Mouse (Mus musculus) lung, postnatal 10 days (tissue): Measurements from ENCODE around the gene Gm20390.

Experiments used
- DNase-seq: peaks from one replicate; pipeline ENCODE4 v3.0.0; 2021

Gene Gm20390

DNA sequence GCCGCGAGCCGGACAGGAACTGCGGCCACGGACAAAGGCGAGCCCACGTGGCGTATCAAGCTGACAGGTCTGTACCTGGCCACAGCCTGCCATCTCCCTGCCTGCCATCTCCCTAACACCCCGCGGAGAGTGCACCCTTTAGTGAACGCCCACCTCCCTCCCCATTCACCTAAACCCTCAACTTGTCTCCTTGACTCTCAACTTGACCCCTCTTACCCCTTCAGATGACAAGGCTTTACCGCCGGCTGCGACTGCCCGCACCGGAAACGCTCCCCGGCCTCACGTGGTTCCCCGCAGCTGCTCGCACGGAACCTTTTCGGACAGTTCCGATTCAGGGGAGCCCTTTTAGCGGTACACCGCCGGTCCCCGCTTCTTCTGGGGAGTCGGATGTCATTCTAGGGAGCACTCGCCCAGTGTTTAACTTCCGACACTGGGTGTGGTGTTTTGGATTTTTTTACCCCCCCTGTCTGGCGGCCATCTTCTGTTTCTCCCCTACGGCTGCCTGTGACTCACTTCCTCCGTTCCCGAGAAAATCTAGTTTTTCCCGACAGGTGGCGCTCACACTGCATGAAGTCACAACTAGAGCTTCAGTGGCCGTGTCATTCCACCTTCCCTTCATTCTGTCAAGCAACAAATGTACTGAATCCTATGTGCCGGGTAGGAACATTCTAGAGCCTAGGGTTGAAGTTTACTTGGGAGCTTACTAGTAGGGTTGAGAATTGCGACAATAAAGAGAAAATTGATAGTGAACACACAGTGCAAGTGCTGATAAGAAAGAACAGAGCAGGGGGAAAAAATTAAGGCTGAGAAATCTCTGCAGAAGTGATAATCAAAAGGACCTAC is at the start of gene Gm20390, which contains the start of gene Nme1:
Gm20390 (minus strand) TSS at position 289 of the 843 bp plus-strand sequence.
Nme1 (minus strand) TSS at position 517 of the 843 bp plus-strand sequence.
- DNase-seq = peak; percentile 99

DNA sequence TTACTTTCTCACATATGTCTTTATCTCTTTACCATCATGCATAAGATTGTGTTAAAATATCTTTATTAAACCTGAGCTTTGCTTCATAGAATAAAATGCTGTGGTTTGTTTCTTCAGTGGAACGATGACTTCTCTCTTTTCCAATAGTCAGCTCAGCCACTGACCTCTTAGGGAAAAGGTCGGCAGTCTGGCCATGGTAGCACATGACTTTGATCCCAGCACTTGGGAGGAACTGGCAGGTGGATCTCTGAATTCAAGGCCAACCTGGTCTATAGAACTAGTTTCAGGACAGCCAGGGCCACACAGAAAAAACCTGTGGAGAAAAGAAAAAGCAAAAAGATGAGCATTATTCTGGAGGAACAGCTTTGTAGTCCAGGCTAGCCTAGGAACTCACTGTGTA is 35.3 kb upstream of the Gm20390 start:
- no peak for DNase-seq

DNA sequence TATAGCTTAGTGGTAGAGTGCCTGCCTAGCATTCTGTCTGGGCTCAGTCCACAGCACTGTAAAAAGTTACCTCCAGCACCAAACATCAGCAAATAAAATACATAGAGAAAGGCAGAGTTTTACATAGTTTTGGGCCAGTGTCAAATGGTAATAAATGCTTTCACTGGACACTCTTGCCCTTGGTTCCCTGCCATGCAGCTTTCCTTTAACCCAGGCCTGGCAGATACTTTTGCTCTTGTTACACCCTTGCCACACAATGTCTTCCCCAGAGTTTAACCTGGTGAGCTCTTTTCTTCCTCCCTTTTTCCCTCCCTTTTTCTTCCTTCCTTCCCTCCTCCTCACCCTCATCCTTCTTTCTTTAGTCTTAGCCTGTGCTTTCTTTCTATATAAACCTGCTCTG is 31.2 kb upstream of the Gm20390 start:
- no peak for DNase-seq

DNA sequence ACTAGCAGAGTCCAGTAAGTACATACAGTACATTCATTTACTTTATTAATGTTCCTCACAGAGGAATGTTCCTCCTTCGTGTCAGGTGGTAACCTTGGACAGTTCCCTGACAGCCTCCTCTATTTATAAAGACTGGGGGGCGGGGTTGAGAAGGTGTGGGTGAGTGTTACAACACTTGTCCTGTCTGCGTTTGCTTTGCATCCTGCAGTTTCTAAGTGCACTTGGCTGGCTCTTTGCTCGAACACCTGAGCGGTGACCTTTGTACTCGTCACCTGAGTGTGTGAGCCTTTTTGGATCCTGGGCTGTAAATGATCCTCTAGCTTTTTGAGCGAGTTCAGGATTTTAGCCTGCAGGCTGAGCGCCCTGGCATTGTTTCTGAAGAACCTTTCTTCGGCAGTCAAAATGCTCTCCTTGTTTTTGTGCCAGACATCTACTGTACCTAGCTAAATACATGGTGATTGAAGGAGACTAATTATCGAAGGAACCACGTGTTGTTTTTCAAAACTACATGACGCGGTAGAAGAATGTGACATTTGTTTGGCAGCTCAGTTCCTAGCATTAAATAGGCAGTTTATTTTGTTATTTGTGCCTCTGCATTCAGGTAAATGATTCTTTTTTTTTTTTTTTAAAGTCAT is 29.2 kb upstream of the Gm20390 start:
- peak; percentile 77 for DNase-seq

DNA sequence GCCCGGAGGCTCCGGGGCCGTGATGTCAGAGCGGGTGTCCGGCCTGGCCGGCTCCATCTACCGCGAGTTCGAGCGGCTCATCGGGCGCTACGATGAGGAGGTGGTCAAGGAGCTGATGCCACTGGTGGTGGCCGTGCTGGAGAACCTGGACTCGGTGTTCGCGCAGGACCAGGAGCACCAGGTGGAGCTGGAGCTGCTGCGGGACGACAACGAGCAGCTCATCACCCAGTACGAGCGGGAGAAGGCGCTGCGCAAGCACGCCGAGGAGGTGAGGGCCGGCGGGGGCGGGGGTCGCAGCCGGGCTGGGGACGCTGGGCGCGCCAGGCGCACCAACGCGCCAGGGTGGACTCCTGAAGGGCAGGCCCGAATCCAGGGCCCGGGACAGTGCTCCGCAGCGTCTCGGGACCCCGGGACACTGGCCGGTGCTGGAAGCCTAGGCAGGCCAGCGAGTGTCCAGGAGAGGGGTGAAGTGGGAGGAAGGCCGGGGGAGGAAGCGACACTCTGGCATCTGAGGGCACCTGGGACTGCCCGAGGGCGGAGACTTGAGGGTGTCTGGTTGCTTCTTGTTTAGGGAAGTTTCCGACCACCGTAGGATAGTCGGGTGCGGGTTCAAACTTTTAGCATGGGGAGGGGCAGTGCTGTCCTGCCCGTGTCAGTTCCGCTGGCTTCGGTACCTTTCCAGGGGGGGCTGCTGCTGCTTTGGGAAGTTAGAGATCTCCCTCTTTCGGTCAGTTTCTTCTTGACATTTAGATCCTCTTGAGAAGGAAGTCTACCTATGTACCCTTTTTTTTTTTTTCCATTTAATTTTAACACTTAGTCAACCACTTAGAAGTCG is 28.4 kb upstream of the Gm20390 start:
- DNase-seq = peak; percentile 64

DNA sequence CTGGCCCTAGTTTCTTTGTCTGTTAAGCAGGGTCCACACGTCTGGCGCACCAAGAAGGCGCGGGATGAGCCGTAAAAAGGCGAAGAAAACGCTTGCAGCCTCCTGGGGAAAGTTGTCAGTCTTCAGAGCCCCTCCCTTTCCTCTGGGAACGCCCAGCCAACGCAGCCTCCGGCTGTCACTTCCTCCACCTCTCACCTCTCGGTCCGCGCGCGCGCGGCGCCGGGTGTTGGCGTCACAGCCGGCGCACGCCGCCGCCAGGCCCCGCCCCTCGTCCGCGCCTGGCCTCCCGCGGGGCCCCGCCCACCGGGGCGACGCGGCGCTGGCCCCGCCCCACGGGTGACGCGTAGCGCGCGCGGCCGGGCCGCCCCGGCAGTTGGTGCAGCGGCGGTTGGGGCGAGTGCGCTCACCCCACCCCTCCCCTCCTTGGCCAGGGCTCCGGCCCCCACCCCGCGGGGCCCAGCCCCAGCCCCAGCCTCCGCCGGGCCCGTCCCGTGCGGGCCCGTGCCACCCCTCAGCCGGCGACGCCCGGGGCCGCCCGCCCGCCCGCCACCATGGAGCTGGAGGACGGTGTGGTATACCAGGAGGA is 27.7 kb upstream of the Gm20390 start, which contains the start of gene Spag9:
Spag9 (plus strand) TSS at position 372 of the 586 bp plus-strand sequence.
- DNase-seq = peak; percentile 97

DNA sequence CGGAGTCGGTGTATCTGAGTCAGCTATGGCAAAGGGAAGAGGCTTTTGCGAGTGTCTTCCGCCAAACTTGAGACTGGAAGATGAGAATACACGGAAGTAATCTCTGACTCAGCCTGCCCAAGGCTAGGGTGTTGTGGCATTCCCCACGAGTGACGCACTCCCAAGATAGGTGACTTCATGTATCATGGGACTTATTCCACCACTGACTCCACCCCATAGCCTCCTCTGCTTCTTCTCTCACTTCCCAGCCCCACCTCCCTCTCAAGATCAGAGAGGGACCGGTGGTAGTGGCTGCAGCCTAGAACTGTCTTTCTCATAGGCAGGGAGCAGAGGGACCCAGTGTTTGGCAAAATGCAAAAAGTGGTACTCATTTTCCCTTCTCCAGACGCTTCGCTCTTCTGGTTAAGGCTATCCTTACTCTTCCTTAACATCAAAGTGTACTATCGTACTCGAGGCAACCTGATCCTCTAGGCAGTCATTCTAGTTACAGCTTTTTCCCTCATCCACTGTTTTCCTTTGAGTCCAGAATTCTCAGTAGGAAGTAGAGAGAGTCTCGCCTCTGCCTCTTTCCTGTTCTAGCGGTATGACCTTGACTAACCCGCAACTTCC is 27.1 kb upstream of the Gm20390 start:
- peak; percentile 95 for DNase-seq

DNA sequence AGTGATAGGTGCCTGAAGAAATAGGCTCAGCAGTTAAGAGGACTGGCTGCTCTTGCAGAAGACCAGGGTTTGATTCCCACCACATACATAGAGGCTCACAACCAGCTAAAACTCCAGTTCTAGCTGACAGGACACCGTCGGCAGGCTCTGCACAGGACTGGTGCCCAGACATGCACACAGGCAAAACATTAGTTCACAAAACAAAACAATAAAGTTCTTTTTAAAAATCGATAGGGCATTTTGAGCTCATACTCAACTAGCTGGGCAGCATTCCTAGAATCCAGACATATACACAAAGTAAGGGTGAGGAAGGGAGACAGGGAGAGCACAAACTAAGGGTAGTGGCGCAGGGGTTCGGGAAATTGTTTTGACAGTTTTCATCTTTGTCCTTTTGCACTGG is 26.4 kb upstream of the Gm20390 start:
- peak; percentile 4 for DNase-seq

DNA sequence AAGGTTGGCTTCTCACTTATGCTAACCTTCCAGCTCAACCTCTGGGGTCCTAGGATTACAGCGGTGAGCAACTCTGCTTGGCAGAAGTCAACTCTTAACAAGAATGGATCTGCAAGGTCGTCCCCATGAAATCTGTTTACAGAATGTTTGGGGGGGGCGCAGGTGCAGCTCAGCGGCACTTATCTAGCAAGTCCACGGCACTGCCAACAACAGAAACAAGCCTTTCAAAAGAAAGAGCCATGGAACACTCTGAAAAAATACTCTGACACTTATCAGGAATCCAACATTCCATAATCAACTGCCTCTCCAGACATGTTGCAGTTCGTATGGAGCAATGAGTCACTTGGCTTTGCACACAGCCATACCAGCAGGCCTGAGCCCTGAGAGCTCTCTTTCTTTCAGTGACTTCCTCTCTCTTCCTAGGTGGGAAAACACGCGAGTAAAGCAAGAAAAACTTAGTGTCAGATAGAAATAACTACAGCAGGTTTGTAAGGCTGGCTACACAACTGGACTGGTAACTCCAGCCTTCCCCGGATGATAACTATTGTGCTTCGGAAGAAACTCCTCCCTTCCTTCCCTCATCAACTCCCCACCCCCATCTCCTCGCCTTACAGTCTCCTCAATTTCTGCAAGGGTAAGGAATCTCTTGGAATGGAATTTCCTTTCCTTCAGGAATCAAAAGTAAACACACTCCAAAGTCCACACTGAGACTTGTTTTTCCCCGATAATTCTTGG is 20.4 kb upstream of the Gm20390 start:
- DNase-seq = peak; percentile 74

DNA sequence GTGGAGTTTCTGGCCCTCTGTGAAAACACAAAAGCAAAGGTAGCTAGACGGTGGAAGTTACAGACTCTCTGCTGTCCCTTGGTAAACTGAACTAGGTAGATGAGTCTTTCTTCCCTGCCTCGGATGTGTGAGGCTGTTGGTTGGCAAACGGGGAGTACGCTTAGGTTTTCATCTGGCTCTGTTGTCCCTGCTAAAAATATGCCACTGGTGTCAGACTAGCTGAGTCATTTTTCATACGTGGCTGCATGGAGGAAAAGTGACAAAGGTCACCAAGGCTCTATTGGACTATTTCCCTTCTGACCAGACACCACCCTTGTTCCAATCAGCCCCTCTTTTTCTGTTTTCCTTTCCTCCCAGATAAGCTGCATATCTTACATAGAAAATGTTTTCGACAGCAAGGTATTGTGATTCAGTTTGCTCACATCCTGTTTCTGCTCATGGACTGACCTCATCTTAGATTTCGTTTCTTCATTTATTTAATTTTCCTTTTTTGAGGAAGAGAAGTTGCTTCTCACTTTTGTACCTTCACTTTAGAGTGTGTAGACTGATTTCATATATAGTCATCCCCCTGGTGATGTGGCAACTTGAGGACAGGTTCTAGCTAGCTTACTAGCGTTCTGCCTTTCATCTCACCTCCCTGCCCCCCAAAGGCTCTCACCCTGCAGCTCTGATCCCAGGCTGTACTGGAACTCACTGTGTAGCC is 19.7 kb upstream of the Gm20390 start:
- DNase-seq = peak; percentile 17

DNA sequence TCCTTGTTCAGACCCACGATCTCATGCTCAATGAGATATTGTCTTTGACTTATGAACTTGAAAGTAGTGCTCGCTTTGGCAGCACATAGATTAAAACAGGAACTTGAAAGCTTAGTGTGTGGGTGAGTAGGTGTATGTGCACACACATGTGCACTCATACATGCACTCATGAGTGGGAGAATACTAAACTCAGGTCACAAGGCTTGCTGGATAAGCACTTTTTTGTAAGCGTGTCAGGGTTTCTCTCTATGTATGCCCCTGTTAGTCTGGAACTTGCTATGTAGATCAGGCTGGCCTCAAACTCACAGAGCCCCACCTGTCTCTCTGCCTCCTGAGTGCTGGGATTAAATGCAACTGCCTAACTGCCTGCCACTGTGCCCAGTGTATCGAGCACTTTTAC is 18.9 kb upstream of the Gm20390 start:
- no peak for DNase-seq

DNA sequence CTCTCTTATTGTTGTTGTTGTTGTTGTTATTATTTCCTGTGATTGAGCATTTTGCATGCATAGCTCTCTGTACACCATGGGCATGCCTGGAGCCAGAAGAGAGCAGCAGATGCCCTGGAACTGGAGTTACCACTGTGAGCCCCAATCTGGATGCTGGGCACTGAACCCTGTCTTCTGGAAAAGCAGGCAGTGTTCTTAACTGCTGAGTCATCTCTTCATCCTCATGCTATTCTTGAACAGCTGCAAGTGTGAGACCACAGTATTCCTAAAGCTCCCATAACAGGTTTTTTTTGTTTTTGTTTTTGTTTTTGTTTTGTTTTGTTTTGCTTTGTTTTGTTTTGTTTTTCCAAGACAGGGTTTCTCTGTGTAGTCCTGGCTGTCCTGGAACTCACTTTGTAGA is 18.2 kb upstream of the Gm20390 start:
- DNase-seq = no peak

DNA sequence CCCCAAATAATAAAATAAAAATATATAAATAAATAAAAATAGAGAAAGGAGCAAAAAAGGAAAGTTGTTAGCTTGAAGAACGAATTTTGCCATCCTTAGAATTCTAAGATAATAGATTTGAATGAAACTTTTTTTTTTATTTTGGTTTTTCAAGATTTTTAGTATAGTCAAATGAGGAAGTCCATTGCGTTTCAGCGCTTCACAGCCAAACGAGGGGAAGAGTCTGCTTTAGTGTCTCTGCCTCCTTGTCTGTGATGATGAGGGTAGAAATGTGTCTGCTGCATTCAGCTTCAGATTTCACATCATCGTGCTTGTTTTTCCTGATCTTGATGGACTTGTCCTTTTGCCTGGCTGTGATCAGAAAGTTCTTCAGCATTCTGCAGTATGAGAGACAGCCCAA is 17.2 kb upstream of the Gm20390 start:
- DNase-seq = no peak

DNA sequence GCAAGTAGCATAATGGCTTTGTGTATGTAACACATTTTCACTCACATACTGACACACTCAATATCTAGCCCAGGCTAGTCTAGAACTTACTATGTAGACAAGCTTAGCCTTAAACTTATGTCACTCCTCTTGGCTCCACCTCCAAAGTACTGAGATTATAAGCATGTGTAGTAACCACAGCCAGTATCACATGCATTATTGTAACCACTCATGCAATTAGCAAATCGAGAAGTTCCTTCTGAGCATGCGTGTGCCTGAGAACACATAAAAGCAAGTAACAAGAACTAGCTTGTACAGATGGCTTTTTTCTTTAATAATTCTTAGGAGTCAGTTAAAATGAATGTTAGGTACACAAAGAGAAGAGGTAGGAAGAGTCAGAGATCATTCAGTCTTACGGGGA is 16.5 kb upstream of the Gm20390 start:
- DNase-seq = no peak

DNA sequence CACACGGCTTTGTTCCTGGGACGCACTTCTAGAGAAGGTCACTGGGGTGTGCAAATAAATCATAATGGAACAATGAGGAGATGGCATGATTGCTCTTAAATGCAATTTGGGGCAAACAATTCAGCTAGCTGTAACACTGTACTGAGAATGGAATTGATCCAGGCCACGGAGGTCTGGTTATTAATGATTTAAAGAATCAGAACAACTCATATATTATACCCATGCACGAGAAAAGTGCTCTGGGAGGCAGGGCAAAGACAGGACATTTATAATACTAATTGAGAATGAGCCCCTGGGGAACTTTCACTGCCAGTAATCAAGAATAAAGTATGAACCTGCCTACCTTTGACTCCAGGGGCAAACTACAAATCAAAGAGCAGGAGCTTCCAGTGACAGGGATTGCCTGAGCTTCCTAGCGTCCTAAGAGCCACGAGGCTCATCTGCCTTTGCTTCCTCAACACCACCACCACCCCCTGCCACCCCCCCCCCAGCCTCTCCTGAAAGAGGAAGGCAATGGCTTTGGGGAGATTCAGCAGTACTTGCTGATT is 11.5 kb upstream of the Gm20390 start:
- DNase-seq = no peak

DNA sequence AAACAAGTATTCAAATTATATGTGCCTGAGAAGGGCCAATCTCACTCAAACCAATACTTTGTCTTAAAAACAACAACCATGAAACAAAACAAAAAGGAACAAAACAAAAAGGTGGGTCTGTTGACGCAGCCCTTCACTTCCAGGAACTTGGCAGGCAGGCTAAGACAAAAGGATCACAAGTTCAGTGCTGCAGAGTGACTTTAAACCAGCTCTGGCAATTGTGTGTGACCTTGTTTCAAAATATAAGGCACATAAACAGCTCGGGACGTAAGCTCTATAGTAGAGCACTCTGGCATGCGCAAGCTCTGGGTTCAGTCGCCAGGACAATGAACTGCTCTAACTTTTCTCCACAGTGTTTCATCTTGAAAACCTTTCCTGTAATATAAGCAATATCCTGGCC is 4.9 kb upstream of the Gm20390 start:
- DNase-seq = no peak

DNA sequence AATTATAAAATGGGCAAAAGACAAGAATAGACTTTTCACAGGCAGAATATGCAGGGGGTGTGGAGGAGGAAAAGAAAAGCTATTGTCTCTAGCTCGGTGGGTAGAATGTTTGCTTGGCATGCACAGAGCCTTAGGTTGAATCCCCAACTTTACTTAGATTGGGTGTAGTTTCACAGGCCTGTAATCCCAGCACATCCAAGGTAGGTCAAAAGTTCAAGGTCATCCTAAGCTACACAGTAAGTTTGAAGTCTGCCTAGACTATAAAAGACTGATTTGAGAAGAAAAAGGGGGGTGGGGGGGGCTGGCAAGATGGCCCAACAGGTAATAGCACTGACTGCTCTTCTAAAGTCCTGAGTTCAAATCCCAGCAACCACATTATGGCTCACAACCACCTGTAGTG is 1.7 kb upstream of the Gm20390 start:
- no peak for DNase-seq

DNA sequence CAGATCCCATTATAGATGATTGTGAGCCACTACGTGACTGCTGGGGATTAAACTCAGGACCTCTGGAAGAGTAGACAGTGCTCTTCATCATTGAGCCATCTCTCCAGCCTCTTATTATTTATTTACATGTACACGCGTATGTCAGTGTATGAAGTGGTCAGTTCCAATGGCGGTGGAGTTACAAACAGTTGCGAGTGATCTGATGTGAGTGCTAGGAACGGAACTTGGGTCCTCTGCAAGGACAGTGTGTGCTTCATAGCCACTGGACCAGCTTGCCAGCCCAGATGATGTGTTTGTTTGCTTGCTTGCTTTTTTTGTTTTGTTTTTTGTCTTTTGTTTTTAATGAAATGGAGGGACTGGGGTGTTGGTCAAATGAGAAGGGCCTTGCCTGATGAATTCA is 1.1 kb upstream of the Gm20390 start:
- no peak for DNase-seq

DNA sequence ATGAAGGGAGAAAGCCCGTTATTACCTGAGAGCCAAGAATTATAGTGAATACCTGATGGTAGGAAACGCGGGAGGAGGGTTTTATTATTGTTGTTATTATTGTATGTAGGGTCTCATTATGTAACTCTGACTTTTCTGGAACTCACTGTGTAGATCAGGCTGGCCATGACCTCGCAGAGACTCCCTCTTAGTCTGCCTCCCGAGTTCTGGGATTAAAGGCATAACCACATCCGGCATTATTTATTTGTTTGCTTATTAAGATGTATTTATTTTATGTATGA is 695 bp upstream of the Gm20390 start:
- no peak for DNase-seq

DNA sequence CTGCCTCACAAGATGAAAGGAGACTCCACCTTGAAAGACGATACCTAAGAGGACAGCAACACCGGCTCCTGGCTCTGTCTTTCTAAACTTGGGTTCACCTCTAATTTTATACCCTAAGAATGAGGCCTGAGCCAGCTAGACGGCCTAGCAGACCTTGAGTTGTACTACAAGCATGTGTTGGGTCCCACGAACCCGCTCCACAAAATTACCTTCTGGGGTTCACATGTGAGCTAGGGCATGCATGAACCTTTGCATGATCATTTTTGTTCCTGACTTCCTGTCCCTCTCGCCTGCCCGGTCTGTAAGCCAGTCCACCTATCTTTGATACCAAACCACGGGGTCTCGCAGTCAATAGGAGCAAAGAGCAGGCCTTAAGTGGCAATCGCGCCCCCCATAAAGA is 712 bp downstream of the Gm20390 start:
- no peak for DNase-seq

DNA sequence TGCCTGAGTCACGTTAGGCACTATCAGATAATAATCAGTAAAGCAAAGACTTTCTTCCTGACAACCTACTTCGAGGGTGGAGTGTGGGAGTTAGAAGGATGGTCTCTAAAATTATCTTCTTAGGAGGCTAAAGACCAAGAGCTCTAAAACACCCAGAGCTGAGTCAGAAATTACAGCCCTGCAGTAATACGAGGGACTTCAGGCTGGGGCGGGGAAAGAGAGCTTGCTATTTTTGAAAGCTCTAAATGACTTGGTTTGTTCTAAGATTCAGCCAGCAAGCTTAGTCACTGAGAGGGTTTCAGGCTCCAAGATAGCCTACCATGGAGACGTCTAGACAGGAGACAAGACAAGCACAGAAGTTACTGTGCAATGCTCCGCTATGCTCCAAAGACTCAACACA is 2.7 kb downstream of the Gm20390 start:
- no peak for DNase-seq
